Mouse (Mus musculus) frontal cortex, adult 2 months (tissue): ENCODE measurements around the gene Aprt. TPM values are rescaled to one million over a fixed set of nuclear protein-coding genes. Genes with fewer than 3 reads are reported as not detected.

ENCODE experiments used
- DNase-seq, 2 experiments: peaks; one replicate each; pipeline ENCODE4 v3.0.0; 2022; ENCODE audit warnings: low spot score in 1 of 2; ENCODE audit errors: extremely low spot score in 1 of 2
- polyA plus RNA-seq: library from polyadenylated mRNA; depleted of rRNA; stranded (reverse); fragments of >200 nt; gene quantifications from 2 replicates; pipeline ENCODE4 v1.2.3, GENCODE M21; 2012; rRNA removed

Gene Aprt
- 66.0 and 67.4 TPM in 2 replicates for polyA plus RNA-seq

- DNase-seq: peak; percentile 90 to 94
Measured at GRCm38 (mm10) chr8:122576648-122577022, at the start of gene Aprt. Gene Aprt, minus strand, starts transcription at chr8:122576909.

GRCm38 (mm10) chr8:122625811-122626210 lies 49.1 kb upstream of the Aprt start:
- DNase-seq: peak in 1 of 2 experiments; percentile 25

- DNase-seq: no peak
Measured at GRCm38 (mm10) chr8:122624653-122625052, 47.9 kb upstream of the Aprt start.

DNA sequence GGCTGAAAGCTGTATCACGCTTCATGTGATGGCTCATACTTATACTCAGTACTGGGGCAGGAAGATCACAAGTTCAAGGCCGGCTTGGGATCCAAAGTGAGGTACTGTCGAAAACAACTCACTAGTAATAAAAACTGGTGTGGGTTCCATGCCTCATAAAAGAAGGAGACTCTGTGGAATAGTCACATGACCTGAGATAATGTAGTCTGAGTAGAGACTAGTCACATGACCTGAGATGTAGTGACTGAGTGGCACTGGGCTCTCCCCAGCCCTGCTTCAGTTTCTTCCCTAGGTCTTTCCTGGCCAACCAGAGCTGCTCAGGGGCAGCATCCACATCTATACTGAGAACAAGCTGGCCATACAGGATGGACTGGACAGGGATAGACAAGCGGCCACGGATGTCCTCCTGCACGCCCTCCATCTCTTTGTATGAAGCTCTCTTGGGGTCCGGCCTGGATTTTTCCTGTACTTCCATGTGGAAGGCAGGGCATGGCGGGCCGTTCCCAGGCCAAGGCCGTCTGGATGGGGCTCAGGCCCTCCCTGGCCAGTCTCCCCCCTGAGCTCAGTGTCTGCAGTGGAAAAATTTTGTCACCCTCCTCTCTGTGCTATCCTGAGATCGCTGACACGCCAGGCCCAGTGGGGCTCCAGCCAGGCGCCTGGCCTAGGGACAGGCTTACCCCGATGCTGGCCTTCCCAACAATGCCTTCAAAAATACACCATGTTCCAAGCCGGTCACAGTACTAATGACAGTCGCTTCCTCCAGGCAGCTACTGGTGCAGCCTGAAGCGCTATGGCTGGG lies 47.3 kb upstream of the Aprt start:
- DNase-seq: no peak

DNA sequence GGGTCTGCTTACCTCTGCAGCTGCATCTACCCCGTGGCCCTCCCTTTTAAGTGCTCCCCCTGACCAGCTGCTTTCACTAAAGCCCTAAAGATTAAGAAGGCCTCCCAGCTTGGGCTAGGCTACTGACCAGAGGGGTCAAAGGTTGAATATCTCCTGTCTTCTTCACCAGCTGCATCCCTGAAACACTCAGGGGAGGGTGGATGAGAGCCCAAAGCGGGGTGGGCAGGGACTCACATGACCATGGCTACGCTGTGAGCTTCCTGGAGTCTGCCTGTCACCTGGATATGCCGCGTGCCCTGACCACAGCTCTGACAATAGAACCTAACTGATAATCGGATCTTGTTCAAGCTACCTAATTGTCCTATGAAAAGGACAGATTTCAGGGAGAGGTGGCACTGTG lies 46.0 kb upstream of the Aprt start, which contains the start of gene Pabpn1l:
TSS of gene Pabpn1l (minus strand) at position 13 of the 400 bp plus-strand sequence.
- DNase-seq: no peak

- DNase-seq: no peak
Measured at GRCm38 (mm10) chr8:122620446-122620845, 43.7 kb upstream of the Aprt start.

GRCm38 (mm10) chr8:122618660-122619378 lies 42.1 kb upstream of the Aprt start:
- no peak for DNase-seq

DNA sequence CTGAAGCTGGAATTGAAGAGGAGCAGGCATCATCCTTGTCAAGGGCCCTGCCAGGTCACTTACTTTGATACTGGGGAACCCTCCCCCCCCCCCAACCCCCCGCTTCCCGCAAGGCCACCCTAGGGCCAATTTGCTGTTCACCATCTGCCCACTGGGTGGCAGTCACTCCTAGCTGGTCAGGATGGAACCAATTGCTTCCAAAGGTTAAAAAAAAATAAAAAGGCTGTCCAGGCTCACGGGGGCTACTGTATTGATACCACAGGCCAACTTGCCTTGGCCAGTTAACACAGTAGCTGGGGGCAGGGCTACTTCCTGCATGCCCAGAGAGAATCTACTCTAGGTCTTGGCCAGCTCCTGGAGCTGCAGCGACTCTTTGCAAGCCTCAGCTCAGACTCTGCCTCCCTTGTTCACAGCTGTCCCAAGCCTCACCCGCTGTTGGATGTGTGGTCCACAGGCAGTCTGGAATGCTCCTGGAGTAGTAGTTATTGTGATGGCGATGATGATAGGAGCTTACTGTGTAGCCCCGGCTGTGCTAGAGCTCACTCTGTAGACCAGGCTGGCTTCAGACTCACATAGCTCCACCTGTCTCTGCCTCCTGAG lies 41.3 kb upstream of the Aprt start:
- DNase-seq: peak in 1 of 2 experiments; percentile 89

DNA sequence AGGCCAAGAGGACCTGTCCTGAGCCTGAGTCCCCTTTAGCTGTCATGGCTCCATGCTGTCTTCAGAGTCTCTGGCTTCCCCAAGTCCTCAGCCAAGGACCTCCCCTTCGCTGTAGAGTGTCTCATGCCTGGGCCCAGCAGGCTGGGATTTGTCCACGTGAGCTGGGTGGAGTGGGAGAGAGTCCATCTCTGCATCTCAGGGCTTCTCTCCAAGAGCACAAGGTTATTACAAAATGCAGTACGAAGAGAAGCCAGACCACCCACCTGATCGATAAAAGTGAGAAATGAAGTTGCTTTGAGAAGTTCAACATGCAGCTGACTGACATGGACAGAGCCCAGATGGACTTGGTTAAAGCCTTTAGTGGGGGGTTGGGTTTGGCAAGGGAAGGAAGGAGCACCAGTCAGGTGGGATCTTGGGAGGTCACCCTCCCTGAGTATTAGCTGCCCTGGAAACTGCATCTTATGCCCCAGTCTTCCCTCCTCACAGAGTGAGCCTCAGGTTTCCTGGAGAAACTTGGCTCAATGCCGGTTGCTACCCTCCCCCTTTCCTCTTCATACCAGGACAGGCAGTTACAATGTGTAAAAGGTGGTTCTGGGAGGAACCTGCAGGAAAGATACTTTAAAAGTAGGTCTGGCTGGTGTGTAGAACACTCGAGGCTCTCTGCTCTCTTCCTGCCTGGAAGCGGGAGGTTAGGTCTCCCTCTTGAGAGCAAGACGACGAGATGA lies 39.6 kb upstream of the Aprt start:
- DNase-seq: no peak

GRCm38 (mm10) chr8:122611295-122612133 lies 34.8 kb upstream of the Aprt start, which contains the start of the genes Galns and Trappc2l:
Gene Galns, minus strand, starts transcription at chr8:122611463.
Gene Trappc2l, plus strand, starts transcription at chr8:122611640.
- peak; percentile 94 to 95 for DNase-seq

DNA sequence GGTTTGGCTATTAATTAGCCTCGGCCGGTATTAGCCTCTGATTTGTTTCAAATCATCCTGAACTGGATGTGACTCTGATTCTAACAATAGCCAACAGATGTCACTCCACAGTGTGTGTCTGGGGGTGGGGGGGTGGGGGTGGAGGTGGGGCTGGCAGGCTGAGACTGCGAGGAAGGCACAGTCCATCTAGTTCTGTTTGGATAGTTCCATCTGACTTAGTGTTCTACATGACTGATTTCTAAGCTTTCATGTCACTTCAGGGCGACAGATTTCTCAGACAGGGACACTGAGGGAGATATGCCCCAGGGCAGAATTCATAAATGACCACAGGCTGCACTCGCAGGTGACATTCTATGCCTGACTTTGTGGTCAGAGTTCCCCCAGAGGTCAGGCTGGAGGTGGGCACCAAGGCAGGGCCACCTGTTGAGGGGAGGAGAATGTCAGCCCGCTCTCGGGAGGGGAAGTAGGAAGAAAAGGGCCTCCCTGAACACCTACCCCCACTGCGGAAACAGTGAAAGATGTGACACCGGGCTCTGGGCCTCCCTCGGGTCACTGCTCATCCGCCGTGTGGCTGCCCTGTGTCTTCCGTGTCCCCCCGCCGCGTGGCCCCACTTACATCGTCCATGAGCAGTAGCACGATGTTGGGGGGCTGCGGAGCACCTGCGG lies 34.0 kb upstream of the Aprt start:
- peak; percentile 14 to 29 for DNase-seq

DNA sequence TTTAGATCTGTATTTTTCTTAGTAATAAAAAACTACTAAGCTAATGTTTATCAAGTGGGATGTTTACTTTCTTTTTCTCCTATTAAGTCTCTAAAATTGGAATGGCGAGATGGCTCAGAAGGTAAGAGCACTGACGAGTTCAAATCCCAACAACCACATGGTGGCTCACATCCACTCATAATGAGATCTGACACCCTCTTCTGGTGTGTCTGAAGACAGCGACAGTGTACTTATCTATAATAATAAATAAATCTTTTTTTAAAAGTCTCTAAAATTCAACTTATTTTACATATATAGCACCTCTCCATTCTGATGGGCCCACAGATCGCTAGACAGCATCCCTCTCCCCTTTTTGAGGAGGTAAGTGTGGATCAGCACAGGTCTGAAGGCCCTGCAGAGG lies 33.5 kb upstream of the Aprt start:
- DNase-seq: no peak

DNA sequence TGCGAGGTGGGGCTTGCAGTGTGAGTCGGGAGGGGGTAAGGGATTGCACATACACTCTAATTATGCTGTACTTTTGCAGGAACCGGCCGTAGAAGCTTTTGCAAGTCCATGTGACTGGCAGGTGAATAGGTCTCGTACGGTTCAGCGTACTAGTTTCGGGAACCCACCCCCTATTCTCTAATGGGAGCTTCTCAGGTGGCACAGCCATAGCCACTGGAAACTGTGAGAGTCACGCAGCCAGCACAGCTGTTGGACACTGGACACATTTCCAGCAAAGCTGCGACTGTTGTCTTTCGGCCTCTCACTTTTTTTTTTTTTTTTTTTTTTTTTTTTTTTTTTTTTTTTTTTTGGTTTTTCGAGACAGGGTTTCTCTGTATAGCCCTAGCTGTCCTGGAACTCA lies 30.1 kb upstream of the Aprt start:
- no peak for DNase-seq

GRCm38 (mm10) chr8:122605367-122605766 lies 28.7 kb upstream of the Aprt start:
- peak in 1 of 2 experiments; percentile 34 for DNase-seq

DNA sequence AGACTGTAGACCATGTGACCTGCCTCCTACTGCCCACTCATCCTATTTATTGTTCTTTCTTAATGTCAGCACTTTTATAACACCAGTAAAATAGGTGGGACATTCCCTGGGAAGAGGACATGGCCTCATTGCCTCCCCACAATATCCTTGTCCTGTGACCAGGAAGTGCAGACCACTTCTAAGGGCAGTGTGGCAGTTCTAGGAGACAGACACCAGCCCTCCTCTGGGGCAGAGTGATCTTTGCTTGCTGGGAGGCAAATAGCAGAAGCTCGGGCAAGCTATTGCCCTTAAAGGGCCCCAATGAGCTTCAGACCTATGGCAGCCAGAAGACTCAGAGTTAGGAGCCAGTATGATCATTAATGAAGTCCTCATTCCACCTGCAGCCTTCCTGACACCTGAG lies 27.9 kb upstream of the Aprt start:
- no peak for DNase-seq

- DNase-seq: no peak
Measured at GRCm38 (mm10) chr8:122600666-122601065, 24.0 kb upstream of the Aprt start.

- DNase-seq: no peak
Measured at GRCm38 (mm10) chr8:122596031-122596430, 19.3 kb upstream of the Aprt start.

DNA sequence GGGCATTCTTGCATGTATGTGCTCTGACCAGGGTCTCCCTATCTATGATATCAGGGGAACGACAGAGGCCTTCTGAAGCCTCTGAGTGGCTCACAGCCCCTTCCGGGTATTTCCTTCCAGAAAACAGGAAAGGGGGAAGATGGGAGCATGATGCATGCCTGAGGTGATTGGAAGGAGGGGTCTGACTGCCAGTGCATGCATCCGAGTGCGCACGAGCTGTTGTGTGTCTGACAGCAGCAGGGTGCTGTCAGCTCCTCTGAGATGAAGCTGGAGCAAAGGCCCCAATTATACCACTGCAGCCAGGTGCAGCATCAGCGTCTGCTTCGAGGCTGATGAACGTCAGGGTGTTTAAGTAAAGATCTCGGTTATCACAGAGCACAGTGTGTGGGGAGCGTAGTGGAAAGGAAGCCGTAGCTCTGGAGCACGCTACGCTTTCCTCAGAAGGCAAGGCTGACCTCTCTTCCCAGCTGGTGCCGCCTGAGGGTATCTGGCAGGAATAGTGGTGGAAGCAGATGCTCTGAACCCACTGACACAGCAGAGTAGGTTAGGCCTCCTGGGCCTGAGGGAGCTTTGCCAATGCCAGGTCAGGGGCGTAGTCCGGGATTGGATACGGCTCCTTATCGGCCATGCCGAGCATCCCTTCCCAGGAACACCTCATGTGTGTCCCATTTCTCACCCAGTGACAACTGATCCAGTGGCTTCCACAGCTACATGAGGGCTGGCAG lies 17.2 kb upstream of the Aprt start:
- no peak for DNase-seq

GRCm38 (mm10) chr8:122593240-122593639 lies 16.5 kb upstream of the Aprt start:
- DNase-seq: no peak
